Mouse (Mus musculus): ENCODE measurements around the gene H2-Aa.

DNA sequence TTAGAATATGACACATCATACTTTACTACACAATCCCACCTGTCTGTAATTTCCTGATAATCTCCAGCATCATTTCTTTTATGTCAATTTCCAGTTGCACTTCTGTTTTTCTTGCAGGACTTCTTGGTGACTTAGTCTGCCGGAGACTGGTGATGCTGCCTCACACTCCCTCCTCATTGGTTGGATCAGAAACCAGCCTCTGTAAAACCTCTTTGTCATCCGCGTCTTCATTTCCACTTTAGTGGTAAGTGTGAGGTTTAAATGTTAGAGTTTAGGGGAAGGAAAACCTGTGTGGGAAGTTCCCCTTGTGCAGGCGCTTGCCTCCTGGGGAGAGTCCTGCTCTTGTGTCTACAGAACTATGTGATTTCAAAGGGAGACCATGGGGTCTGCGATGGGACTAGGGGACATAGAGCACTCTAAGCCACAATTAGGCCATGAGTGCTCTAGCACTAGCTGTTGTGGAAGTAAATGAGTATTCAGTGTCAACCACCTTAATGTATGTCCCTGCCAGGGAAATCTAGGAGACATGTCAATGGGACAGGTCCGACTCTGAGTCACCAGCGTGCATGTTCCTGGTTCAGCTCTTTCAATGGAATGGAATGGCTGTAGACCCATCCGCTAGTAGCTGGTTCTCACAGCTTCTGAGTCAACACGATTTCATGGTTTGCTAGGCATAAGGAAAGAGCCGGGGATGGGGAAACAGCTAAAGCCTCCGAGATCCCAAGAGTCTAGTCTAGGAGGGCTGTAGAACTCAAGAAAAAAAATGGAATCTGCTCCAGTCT, 29.8 kb downstream of the H2-Aa start, which contains the start of gene H2-Ab1:
- TF ChIP-seq CTCF (IDR thresholded peaks at IDR 0.05; ENCODE audit: borderline replicate concordance, insufficient read depth, low read depth, low read length) (no peak), POLR2A (IDR thresholded peaks at IDR 0.05; ENCODE audit: borderline replicate concordance, insufficient read depth, low read length) (no peak)

Measured in cerebellum, adult 2 months (tissue).